Mouse (Mus musculus) stomach, postnatal 0 days (tissue): ENCODE data around the gene Wwox.

Experiments used
- CTCF ChIP-seq: IDR thresholded peaks from 2 replicates; pipeline ENCODE4 v1.5.1; 2016; ENCODE audit warnings: antibody characterized with exemption, low read depth, mild to moderate bottlenecking, moderate library complexity
- EP300 ChIP-seq: optimal IDR thresholded peaks from 2 replicates; pipeline ENCODE3; 2016; ENCODE audit warnings: antibody characterized with exemption

- TF ChIP-seq CTCF (no peak), EP300 (no peak)
Measured at GRCm38 (mm10) chr8:115112062-115112461, 672.6 kb downstream of the Wwox start.
